Mouse (Mus musculus): Measurements from ENCODE around the gene Snap47.

GRCm38 (mm10) chr11:59379547-59379946 is 71.4 kb downstream of the Snap47 start:
- no peak for TF ChIP-seq HCFC1 (IDR thresholded peaks at IDR 0.05; ENCODE audit: borderline replicate concordance, insufficient read depth, low read length)
- TF ChIP-seq ZC3H11A (IDR thresholded peaks at IDR 0.05; ENCODE audit: borderline replicate concordance, low read depth, low read length): no peak
- TF ChIP-seq ZNF384 (IDR thresholded peaks at IDR 0.05; ENCODE audit: low read depth, low read length): no peak; the same call in 1 of the 2 replicates

Measured in ES-E14 (cell line).